Mouse (Mus musculus) thymus, adult 2 months (tissue): ENCODE measurements at regions not wholly inside any gene's neighbourhood (a gene's known extent, or its start where the extent isn't known, plus 50 kb on each side); places are given as distances from the start of the nearest gene placed in this dataset.

Experiments
- CTCF ChIP-seq: fragments of 200-500 bp; IDR thresholded peaks from 2 replicates; pipeline ENCODE4 v1.5.1; 2012; ENCODE audit warnings: mild to moderate bottlenecking, control low read depth, low read length, moderate library complexity, borderline replicate concordance; ENCODE audit not compliant: control insufficient read depth, poor library complexity, insufficient read depth; ENCODE audit errors: extremely low read depth
- POLR2A ChIP-seq: fragments of 200-500 bp; IDR thresholded peaks from 2 replicates; pipeline ENCODE4 v1.6.1; 2012; ENCODE audit warnings: mild to moderate bottlenecking, low read length, control low read depth, moderate library complexity; ENCODE audit not compliant: control insufficient read depth, poor library complexity, insufficient read depth; ENCODE audit errors: extremely low read depth

DNA sequence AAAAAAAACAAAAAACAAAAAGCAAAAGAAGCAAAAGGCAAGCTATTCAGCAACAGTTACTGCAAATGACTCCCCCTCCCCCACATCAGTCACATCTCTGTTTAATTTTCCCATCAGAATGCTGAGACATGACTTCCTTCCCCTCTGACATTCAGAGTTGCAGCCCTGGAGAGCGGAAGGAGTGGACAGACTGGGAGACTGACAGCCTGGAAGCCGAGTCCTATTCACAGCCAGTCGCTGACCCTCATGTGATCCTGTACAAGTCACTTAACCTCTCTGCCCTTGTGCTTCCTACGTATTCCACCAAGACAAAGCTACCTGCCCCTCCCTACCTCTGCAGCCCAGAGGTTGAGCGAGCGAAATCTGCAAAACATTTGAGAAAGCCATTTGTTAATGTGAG, 161.2 kb downstream of the Barhl2 start:
- TF ChIP-seq CTCF (no peak), POLR2A (no peak)
